Mouse (Mus musculus) fibroblast of lung, adult 2 months (primary cell): Measurements from ENCODE around the gene H2-Ab1.

ENCODE experiments used
- DNase-seq: peaks from one replicate; pipeline ENCODE4 v3.0.0-alpha.2; 2011; ENCODE audit warnings: low read depth

The H2-Ab1 gene

DNA sequence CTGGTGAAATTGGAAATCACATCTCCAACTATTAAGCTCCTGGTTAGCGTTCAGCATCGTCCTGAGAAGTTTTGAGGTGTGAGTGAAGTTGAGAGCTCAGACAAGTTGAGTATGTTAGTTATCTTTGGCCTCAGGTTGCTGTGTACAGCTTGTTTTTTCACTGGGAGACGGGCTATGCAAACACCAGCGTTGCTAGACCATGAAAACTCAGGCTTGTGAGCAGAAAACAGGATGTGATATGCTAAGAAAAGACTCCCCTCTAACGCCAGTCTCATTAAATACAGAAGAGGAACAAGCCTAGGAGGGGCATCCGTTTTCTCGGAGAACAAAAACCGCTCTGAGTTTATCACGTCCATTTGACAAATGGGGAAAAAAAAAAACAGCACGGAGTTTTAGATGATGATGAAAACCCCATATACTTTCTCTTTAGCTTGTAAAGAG lies 17.9 kb upstream of the H2-Ab1 start:
- DNase-seq, result no peak

DNA sequence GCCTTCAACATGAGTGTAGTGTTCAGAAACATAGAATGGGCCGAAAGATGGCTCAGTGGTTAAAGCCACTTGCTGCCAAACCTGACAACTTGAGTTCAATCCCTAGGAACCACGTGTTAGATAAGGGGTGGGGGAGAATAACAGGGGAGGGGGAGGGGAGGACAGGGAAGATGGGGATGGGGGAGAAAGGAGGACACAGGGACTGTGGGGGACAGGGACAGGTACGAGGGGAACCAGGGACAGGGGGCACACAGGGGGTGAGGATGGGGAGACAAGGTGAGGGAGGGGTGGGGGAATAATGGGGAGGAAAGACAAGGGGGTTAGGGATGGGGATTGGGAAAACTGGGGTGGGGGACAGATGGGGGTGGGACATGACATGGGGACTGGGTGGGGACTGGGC lies 17.1 kb upstream of the H2-Ab1 start:
- no peak for DNase-seq

DNA sequence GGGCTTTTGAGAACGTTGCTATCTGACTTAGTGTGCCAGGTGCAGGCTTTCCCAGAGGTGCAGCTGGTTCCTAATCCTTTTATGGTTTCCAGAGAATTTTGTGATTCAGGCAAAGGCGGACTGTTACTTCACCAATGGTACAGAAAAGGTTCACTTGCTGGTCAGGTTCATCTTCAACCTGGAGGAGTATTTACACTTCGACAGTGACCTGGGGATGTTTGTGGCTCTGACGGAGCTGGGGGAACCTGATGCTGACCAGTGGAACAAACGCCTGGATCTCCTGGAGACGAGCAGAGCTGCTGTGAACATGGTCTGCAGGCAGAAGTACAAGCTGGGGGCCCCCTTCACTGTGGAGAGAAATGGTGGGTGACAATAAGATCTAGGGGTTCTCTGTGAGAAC lies 16.6 kb upstream of the H2-Ab1 start:
- no peak for DNase-seq

DNA sequence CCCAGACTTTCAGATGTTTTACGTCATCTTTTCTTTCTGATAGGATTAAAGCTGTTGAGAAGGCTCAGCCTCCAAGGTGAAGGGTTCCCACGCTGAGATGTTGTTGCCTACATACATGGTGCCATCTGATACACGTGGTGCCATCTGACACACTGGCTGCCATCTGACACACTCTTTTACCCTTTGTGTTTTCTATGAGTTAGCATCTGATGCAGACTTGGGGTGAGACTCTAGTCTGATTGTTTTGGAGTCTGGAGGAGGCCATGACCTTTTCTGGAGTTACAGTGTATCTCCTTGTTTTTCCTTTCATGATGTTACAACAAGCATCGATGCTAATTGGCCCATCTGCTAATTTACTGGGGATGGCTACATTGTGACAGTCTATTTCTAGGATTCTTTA lies 12.8 kb upstream of the H2-Ab1 start:
- no peak for DNase-seq

DNA sequence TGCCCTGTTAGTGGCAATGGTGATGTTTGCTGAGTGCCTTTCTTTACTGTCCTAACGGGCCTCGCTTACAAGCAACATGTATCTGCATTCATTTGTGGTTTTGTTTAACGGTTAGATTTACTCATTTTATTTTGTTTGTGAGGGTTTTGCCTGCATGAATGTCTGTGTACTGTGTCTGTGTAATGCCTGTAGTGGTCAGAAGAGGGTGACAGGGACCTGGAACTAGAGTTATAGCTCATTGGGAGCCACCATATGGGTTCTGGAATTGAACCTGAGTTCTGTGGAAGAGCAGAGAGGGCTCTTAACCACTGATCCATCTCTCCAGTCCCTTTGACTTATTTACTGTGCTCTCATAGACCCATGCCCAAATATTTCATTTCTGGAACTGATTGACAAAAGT lies 10.4 kb upstream of the H2-Ab1 start:
- DNase-seq, result no peak

DNA sequence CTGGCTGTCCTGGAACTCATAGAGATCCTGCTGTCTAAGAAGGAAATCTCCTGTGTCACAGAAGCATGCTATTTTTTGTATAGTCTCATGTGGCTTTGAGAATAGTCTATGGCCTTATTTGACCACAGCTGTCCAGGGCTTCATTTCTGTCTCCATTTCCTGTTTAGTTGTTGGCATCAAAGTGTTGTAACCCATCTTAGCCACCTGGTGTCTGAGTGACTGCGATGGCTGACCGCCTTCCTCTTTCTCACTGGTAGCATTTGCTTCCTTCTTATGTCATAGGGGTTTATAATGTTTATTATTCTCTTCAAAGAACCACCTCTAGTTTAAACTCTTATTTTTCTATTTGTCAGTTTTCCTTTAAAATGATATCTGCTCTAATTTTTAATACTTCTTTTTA lies 8.7 kb upstream of the H2-Ab1 start:
- DNase-seq, result no peak

DNA sequence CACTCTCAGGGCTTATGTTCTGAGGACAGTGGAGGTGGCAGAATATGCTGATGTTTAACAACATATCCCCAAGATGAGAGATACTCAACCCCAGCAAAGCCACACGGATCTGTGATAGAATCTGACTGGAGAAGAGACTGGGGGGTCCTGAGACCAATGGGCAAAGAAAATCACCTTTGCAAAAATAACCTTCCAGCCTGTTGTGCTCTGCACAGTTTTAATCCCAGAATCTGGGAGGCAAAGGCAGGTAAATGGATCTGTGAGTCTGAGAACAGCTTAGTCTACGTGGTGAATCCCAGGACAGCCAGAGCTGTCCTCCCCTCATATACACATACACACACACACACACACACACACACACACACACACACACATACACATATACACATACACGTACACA lies 8.1 kb upstream of the H2-Ab1 start:
- DNase-seq, result no peak

DNA sequence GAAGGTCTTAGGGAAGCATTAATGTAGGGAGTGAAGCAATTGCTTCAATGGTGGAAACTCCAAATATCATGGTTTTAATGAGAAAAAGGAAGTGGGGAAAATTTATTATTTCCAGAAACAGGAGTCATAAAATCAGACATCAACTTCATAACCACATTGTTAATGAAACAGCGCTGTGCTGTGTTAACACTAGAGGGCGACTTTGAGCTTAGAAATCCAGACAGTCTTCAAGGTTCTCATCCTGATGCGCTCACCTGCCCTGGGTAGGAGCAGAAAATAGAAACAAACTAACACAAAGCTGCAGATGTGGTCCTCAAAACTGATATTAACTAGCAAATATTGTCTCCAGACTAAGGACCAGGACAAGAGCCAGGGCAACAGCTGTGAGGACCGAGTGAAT lies 7.6 kb upstream of the H2-Ab1 start:
- DNase-seq, result no peak

DNA sequence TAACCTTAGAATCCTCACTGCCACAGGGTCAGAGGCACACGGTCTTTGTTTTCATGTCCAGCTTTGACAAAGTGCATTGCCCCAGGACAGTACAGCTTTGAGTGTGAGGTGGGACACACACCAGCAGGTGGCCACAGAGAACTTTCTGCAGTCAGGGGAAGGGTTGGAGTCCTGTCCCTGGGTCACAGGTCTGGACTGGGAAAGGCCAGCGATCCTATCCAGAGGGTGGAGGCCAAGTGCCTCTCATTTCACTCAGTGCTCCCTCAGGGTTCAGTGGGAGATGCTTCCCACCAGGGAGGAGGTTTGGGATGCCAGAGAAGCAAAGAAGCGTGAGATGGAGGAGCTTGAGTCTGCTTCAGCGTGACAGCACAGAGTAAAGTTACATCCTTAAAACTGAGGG lies 5.8 kb upstream of the H2-Ab1 start:
- DNase-seq, result no peak

DNA sequence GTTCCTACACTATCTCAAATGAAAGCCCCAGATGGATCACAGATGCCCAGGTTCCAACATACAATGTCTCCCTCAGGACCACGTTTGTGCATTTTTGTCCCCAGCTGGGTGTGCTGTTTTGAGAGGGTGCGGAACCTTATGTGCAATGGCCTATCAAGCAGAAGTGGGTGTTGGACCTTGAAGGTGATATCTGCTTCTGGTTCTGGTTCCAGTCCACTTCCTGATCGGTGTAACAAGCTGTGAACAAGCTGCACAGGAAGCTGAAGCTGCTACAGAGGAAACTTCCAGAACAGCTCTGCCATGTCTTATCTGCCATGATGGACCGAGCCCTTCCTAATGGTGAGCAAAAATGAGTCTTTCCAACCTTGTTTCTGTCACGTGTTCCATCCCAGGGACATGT lies 988 bp upstream of the H2-Ab1 start:
- DNase-seq, result no peak

DNA sequence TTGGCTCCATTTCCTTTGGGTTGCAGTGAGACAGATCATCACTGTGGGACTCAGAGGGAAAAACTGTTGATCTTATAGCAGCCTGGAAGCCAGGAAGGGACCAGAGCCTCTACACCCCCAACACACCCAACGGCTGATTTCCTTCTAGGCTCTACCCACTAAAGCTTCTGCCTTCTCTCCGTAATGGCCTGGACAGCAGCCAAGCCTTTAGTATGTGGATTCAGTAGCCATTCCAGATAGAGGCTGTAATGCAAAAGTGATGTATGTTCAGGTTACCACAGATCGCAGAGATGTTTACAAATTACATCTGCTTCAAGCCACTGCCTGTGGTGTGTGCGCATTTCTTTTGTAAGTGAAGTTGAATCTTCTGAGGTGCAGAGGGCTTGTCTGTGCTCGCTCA lies 3.1 kb downstream of the H2-Ab1 start:
- DNase-seq, result no peak

DNA sequence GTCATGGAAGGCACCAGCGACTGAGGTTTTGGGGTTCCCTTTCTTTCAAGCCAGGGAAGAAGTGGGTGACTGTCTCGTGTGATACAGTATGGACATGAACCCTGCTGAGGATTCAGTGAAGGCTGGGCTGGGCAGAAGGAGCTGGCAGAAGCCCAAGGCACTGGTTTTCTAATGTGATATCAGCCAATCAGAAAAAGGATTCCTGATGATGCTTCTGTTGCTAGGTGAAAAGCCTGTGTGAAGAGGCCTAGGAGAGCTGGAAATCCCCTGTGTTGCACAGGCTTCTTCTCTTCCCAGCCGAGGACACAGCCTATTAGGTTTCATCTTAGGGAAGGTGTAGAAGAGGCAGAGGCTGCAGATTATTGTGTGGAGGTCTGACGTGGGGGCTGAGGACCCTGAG lies 4.0 kb downstream of the H2-Ab1 start:
- DNase-seq, result peak; percentile 28

DNA sequence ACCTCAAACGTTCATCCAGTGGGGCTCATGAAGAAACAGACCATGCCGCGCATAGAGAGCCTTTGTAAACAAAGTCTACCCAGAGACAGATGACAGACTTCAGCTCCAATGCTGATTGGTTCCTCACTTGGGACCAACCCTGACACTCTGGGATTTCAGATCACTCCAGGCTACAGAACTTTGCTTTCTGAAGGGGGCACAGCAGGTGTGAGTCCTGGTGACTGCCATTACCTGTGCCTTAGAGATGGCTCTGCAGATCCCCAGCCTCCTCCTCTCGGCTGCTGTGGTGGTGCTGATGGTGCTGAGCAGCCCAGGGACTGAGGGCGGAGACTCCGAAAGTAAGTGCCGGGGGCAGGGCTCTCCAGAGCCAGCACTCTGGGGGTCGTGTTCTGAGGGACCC lies 5.6 kb downstream of the H2-Ab1 start:
- peak; percentile 53 for DNase-seq

DNA sequence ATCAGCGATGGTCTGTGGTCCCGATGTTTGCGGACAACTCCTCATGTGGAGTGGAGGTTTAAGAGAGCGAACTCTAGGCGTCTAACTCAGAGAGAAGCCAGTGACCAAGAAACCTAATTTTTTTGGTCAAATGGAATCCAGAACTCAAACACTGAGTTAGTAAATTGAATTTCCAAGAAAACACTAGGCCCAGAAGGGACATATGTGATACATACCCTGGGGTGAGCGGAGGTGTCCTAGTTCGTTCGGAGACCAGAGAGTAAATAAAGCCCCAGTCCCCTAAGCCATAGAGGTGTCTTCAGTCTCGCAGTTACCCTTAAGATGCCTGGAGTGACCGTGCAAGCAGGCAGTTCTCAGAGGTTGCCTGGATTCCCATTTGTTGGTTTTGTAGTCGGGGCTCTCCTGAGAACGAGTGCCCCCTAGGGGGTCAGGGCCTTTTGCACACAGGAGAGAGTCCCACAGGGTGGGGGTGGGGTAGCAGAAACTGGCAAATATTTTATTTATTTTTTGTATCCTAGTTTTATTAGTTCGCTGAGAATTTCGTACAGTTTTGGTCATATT lies 6.4 kb downstream of the H2-Ab1 start:
- no peak for DNase-seq

DNA sequence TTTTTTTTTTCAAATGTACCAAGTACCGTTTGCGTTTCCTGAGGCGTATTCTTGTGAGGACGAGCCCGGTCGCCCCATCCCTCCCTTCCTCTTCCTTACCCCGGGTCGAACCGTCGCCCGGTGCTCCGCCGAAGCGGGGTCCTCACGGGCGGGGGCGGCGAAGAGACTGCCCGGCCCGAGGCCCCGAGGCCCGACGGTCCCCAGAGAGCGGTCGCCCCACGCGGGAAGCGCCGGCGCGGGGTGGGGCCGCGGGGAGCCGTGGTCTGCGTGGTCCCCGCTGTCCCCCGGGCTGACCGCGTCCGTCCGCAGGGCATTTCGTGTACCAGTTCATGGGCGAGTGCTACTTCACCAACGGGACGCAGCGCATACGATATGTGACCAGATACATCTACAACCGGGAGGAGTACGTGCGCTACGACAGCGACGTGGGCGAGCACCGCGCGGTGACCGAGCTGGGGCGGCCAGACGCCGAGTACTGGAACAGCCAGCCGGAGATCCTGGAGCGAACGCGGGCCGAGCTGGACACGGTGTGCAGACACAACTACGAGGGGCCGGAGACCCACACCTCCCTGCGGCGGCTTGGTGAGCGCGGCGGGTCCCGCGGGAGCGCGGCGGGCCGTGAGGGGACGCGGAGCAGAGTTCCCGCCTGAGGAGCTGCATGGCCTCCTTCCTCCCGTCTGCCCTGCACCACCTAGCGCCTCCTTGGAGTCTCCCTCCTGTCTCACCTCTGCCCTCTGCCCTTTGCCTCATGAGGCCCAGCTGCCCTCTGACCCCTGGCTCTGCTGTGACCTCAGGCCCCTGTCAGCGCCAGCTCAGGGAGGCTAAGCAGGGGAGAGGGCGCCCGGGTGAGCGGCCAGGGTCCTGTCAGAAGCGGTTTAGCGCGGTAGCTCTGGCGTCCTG lies 7.2 kb downstream of the H2-Ab1 start:
- DNase-seq, result no peak

DNA sequence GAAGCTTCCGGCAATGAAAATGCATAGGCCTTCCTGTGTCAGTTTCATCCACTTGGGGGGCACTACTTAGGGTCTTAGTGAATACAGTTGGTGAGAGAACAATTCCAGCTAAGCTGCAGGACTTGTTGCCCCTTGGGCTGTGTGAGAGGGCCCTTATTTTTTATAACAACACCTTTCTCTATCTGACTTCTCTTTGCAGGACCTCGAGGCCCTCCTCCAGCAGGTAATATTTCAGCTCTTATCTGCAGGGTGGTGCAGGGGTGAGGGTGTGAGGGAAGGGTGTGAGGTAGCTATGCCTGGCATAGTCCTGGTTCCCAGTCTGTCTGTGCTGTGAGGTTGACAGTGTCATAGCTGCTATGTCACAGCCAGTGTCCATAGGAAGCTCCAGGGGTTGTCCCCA lies 10.8 kb downstream of the H2-Ab1 start:
- DNase-seq, result no peak

DNA sequence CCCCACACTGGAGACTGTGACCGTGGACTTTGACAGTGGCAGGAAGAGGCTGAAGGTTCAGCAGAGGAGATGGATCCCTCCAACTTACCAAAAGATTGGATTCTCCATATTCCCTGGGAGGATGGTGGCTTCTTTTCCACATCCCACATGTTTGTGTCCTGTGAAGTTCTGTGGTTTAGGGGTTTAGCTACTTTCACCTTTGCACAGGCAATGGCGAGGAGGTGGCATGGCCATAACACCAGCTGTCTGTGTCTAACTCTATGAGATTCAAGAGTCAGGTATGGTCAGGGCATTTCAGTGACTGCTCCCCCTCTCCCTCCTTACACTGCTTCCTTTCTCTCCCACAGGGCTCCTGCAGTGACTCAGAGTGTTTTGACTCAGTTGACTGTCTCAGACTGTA lies 11.3 kb downstream of the H2-Ab1 start:
- no peak for DNase-seq

DNA sequence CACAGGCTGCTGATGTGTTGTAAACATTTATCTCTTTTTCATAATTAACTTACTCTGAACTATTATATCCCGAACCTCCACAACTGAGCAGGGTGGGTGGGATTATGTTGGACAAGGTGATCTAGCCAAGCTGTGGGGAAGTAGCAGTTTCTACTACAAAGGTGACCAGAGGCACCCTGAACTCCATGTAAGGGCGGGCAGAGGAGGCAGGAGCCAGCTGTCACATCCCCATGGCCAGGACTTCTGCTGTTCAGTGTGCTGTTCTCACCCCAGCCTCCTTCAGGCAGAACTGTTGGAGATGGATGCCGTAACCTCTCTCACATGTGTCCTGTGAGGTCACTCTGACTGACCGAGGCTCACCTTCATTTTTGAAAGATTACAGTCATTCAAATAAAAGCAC lies 12.3 kb downstream of the H2-Ab1 start:
- no peak for DNase-seq

DNA sequence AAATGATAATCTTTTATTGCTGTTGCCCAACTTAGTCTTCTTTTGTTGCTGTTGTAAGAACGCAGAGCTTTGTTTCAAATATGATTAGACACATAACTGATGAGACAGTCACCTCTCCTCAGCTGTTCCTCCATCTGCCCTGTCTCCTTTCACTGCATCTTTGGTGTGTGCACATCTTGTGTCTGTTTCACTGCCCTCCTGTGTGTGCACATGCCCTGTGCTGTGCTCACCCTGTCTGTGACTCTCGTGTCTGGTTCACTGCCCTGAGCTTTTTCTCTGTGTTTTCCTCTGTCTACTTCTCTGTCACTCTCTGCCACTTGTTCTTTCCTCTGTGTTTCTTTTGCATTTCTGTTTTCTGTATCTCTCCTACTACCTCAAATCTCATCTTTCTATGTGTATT lies 12.7 kb downstream of the H2-Ab1 start:
- DNase-seq, result no peak

DNA sequence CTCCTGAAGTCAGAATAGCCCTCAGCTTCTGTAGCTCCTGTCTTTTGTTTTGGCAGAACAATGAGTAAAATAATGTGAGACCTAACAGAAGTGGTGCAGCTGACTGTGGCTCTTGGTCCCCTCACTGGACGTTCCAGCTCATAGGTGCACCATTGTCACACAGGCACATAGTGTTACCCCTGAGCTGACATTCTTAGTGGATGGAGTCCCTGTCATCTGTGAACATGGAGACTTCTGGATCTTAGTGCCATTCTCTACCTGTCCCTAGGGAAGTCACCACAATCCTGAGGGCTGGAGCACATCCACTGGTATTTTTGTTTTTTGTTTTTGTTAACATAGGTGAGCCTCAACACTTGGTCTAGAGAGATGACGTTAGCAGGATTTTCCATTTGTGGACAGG lies 13.5 kb downstream of the H2-Ab1 start:
- DNase-seq, result no peak

DNA sequence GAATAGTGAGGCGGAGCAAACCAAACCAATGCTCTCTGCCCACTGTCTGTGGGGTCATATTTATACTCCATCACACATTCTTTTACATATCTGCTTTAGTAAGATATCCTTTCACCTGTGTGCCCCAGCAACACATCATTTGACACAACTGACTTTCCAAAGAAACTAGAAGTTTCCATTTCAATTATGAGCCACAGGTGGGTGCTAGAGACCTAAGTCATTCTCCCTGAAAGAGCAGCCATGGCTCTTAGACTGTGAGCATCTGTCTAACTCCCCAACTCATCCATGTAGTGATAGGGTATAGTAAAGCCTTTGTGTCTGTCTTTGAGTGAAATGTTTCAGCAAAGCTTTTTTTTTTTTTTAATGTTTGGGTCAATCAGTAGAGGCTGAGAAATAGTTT lies 14.6 kb downstream of the H2-Ab1 start:
- no peak for DNase-seq

DNA sequence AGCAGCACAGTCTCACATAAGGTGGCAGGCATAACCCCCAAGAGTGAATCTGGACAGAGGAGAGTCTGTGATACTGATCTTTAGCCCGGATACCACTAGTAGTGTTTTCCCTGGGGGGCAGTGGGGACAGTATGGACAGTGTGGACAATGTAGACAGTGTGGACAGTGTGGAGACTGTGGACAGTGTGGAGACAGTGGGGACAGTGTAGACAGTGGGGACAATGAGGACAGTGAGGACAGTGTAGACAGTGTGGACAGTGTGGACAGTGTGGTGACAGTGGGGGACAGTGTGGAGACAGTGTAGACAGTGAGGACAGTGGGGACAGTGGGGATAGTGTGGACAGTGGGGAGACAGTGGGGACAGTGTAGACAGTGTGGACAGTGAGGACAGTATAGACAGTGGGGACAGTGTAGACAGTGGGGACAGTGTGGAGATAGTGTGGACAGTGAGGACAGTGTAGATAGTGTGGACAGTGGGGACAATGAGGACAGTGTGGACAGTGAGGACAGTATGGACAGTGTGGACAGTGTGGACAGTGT lies 23.1 kb downstream of the H2-Ab1 start:
- no peak for DNase-seq

DNA sequence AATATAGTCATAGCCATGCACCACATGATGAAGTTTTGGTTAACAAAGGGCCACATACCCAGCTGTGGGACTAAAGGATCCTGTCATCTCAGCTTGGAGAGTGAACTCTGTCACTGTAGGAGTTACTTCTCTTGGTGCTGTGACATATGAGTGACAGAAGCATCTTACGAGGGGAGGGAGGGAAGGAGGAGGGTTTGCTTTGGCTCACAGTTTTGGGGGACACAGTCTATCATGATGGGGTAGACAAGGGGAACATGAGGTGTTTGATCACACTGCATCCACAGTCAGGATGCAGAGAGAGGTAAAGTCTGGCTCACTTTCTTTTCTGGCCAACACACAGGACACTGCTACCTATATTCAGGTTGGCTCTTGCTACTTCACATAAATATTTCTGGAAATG lies 24.3 kb downstream of the H2-Ab1 start:
- DNase-seq, result no peak

DNA sequence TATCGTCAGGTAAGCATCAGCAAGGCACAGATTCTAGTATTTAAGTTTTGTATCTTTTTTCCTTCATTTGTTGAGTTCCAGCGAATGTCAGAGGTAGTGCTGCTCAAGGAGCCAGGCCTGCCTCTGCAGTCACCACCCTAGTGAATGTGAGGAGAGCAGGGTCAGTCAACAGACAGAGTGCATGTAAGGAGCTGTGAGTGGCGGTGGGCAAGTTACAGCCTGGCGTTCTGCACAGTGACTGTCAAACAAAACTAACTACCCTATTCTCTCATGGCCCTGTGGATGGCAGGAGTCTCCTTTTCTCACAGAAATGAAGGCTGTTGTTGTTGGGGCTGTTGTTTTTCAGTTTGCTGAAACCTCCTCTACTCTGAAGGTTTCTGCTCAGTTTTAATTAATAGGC lies 27.9 kb downstream of the H2-Ab1 start:
- no peak for DNase-seq
